Mouse (Mus musculus) hindbrain, embryonic 12.5 days (tissue): Measurements from ENCODE around the gene Iqsec3. TPM values are rescaled to one million over a fixed set of nuclear protein-coding genes. Genes with fewer than 3 reads are reported as not detected.

Experiments used
- ATAC-seq: fragments of 200-750 bp; cut with Nextera tagmentation; 2 replicates; pipeline ENCODE4 v1.8.0; 2017; ENCODE audit warnings: moderate TSS enrichment; ENCODE audit not compliant: low FRiP score
- H3K27ac ChIP-seq: fragments of 300-500 bp; sonication (generic); 2 replicates; pipeline ENCODE4 v1.5.1; 2016; ENCODE audit warnings: mild to moderate bottlenecking
- H3K27me3 ChIP-seq: fragments of 300-500 bp; sonication (generic); 2 replicates; pipeline ENCODE4 v1.6.1; 2016; ENCODE audit warnings: mild to moderate bottlenecking
- H3K36me3 ChIP-seq: fragments of 300-500 bp; sonication (generic); 2 replicates; pipeline ENCODE4 v1.6.1; 2016; ENCODE audit warnings: mild to moderate bottlenecking
- H3K4me1 ChIP-seq: fragments of 300-500 bp; sonication (generic); 2 replicates; pipeline ENCODE4 v1.6.1; 2016
- H3K4me2 ChIP-seq: fragments of 300-500 bp; sonication (generic); replicated peaks from 2 replicates; pipeline ENCODE4 v1.6.1; 2016; ENCODE audit warnings: mild to moderate bottlenecking
- H3K4me3 ChIP-seq: fragments of 300-500 bp; sonication (generic); 2 replicates; pipeline ENCODE4 v1.5.1; 2016; ENCODE audit warnings: mild to moderate bottlenecking
- H3K9ac ChIP-seq: fragments of 300-500 bp; sonication (generic); 2 replicates; pipeline ENCODE4 v1.6.1; 2016; ENCODE audit warnings: mild to moderate bottlenecking, moderate library complexity
- H3K9me3 ChIP-seq: fragments of 300-500 bp; sonication (generic); replicated peaks from 2 replicates; pipeline ENCODE4 v1.6.1; 2016; ENCODE audit warnings: mild to moderate bottlenecking
- WGBS: fragments of 180-500 bp; shearing (Covaris S2); methylation state at CpG from one replicate; pipeline ENCODE4 v1.1.7; 2016; 5-methylcytosine and 5-hydroxymethylcytosine counted together
- microRNA-seq: library from miRNA; unstranded; fragments of <30 nt; microRNA quantifications from one replicate; pipeline ENCODE4, GENCODE M21; 2017
- polyA plus RNA-seq: library from polyadenylated mRNA; unstranded; fragments of >200 nt; fragmentation: Nextera tagmentation; extraction: Ambion mirVana; gene quantifications from 2 replicates; pipeline ENCODE4 v1.2.1, GENCODE M21; 2016

The Iqsec3 gene
- polyA plus RNA-seq, 1 experiment from 2014 or later, result 6.0 TPM

DNA sequence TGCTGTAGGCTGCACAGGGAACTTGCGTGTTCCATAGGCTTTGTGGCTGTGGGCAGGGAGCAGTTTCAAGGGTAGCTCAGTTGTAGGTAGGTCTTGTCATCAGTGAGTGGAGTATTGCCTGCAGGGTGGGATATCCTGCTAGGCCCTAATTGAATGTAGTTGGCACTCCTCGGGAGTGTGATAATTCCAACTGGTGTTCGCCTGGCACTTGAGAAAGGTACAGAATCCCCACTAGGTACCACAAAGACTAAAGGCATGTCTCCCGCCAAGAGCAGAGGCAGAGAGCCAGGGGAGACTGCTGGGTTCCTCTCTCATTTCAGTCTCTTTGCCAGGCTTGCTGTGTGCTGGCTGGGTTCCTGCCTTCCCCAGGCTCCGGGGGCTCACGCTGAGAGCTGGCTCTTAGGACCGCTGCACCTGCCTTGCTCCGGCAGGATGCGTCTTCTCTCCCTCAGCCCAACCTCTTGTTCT, 145.0 kb downstream of the Iqsec3 start:
- no peaks in the 10 kb centered on the region for H3K36me3 ChIP-seq
- WGBS, result 54% methylated on average over 9 of the region's 9 CpGs
- no peaks in the 10 kb centered on the region for H3K9me3 ChIP-seq
- no peak for ATAC-seq
- H3K4me3 ChIP-seq, result no peak overlapping the region
- H3K4me1 ChIP-seq, result peaks cover 8% of the 10 kb centered on the region
- H3K4me2 ChIP-seq, result no peak overlapping the region
- H3K27ac ChIP-seq, result no peak overlapping the region
- H3K9ac ChIP-seq, result no peak overlapping the region
- H3K27me3 ChIP-seq, result peaks cover 6% of the 10 kb centered on the region; the same call in 1 of the 2 replicates

DNA sequence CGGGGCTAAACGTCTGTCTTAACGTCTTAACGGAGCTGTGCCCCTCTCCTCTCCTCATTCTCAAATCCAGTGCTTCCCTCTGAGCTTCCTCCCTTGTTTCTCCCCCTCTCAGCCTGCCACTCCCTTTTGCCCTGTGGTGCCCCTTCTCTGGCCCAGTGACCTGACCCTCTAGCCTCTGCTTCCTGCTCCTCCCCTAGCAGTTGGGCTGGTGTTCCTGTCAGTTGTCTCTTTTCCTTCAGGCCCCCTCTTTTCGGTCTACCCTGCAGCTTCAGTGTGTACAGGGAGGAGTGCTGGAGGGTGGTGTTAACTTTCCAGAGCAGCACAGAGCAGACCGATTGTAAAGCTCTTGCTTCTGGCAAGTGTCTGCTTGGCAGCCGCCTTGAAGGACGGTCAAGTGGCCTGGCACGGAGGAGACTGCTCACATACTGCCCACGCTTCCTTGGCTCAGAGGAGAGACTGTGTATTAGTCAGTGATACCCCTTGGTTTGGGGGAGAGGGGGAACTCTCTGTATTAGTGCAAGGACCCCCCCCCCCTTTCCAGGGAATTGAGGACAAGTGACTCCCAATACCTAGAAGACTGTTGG, 146.9 kb downstream of the Iqsec3 start:
- WGBS, result 51% methylated on average over 10 of the region's 10 CpGs
- Histone ChIP-seq H3K36me3 (no peaks in the 10 kb centered on the region), H3K4me3 (no peak overlapping the region), H3K27ac (no peak overlapping the region), H3K9ac (no peak overlapping the region), H3K4me2 (no peak overlapping the region), H3K4me1 (peaks cover 8% of the 10 kb centered on the region), H3K9me3 (no peaks in the 10 kb centered on the region), H3K27me3 (peaks cover 6% of the 10 kb centered on the region; the same call in 1 of the 2 replicates)
- no peak for ATAC-seq

DNA sequence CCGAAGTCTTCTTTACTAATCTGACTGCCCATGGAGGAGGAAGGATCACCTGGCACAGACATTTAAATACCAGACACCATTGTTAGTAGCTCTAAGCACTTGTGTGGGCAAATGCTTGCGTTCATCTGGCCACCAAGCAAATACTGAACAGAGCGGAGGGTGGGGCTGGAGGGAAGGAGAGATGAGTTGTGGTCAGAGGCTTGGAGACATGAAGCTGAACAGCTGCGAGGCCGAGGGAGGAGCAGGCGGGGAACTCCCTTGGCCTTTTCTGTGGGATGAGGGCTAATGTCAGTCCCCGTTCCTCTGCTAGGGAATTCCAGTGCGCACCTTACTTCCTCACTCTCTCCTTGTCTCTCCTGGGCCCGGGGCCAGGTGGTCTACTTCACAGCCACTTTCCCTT, 147.7 kb downstream of the Iqsec3 start:
- WGBS, result 83% methylated on average over 9 of the region's 9 CpGs
- Histone ChIP-seq H3K4me1 (peaks cover 8% of the 10 kb centered on the region), H3K4me3 (no peak overlapping the region), H3K9me3 (no peaks in the 10 kb centered on the region), H3K27ac (no peak overlapping the region), H3K9ac (no peak overlapping the region), H3K36me3 (no peaks in the 10 kb centered on the region), H3K4me2 (no peak overlapping the region), H3K27me3 (peaks cover 4% of the 10 kb centered on the region; the same call in 1 of the 2 replicates)
- no peak for ATAC-seq

DNA sequence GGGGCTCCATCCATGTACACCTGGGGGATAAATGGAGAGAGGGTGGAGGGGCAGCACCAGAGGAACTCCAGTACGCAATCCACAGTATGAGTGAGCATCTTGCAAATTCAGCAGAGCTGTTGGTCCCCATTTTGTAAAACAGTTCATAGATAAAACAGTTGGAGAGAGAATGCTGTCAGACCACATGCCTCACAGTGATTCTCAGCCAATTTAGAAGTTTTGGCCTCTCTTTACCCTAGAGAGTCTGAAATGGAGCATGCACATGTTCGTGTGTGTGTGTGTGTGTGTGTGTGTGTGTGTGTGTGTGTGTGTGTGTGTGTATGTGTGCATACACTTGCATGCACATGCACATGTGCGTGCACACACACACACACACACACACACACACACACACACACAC, 148.2 kb downstream of the Iqsec3 start:
- Histone ChIP-seq H3K27me3 (peaks cover 3% of the 10 kb centered on the region; the same call in 1 of the 2 replicates), H3K36me3 (no peaks in the 10 kb centered on the region), H3K9me3 (no peaks in the 10 kb centered on the region), H3K4me1 (peaks cover 8% of the 10 kb centered on the region), H3K4me3 (no peak overlapping the region), H3K27ac (no peak overlapping the region), H3K4me2 (no peak overlapping the region), H3K9ac (no peak overlapping the region)
- no peak for ATAC-seq
- WGBS, result 89% methylated on average over 1 of the region's 3 CpGs

Small RNA genes within 50 kb of the gene (microRNA-seq; reads per million reads assigned to microRNA genes)
- not detected for gene Gm24855

Other genes starting within 250 kb of the Iqsec3 start
- gene Usp18, start 227.8 kb downstream of the Iqsec3 start, polyA plus RNA-seq, result 1.2 and 1.4 TPM in 2 replicates
- 5.2 and 7.6 TPM in 2 replicates for gene Slc6a13, start 173.5 kb downstream of the Iqsec3 start, polyA plus RNA-seq
- 0.20 and 0.31 TPM in 2 replicates for gene Slc6a12, start 130.6 kb downstream of the Iqsec3 start, polyA plus RNA-seq
- 4.1 and 4.9 TPM in 2 replicates for gene A2m, start 161.7 kb upstream of the Iqsec3 start, polyA plus RNA-seq